Mouse (Mus musculus): Measurements from ENCODE around the gene Fmo2.

DNA sequence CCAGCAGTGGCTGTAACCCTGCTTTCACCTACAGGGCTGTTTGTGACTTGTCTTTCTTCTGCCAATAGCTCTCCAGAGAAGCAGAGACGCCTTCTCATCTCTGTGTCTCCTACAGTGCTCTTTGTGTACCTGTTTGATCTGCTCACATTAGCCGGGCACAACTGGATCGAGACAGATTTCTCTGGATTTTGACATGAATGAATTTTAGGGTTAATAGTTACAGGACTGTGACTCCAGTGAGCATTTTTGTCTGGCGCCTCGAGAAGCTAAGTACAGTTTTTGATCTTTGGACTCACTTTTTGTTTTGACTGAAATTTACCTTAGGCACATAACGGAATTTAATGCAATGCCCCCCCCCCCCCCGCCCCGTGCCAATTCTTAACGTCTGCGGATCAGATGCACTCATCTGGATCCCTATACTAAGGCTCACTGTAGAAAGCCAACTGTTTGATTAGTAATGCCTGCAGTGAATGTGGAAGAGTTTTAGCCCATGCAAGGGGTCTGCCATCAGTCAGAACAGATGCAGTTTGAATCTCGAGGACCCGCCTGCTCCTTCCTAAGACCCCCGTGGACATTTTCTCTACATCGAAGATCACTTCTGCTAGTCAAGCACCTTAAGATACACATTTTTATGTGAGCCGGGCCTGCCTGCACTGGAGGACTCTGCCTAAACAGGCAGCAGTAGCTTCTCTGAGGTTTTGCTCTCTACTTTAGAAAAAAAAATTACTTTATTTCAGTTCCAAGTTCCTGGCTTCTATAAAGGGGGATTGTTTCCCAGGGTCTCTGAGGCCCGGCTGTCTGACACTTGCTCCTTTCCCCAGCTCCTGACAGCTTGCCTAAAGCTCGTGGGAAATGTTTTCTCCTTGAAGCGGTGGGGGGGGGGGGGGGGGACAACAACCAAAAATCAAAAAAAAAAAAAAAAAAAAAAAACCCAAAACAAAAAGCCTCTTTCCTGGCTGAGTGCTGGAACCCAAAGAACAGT lies 40.5 kb downstream of the Fmo2 start:
- TF ChIP-seq CTCF (IDR thresholded peaks at IDR 0.05; ENCODE audit: low read depth, low read length) (no peak), GATA1 (IDR thresholded peaks at IDR 0.05; ENCODE audit: borderline replicate concordance, low read length) (no peak), TAL1 (conservative IDR thresholded peaks at IDR 0.05; ENCODE audit: low read depth, low read length) (no peak), POLR2AphosphoS5 (IDR thresholded peaks at IDR 0.05; ENCODE audit: insufficient replicate concordance, low read depth, low read length) (no peak)

Data from G1E (cell line).